Mouse (Mus musculus): ENCODE measurements at regions not wholly inside any gene's neighbourhood (a gene's known extent, or its start where the extent isn't known, plus 50 kb on each side); places are given as distances from the start of the nearest gene placed in this dataset.

DNA sequence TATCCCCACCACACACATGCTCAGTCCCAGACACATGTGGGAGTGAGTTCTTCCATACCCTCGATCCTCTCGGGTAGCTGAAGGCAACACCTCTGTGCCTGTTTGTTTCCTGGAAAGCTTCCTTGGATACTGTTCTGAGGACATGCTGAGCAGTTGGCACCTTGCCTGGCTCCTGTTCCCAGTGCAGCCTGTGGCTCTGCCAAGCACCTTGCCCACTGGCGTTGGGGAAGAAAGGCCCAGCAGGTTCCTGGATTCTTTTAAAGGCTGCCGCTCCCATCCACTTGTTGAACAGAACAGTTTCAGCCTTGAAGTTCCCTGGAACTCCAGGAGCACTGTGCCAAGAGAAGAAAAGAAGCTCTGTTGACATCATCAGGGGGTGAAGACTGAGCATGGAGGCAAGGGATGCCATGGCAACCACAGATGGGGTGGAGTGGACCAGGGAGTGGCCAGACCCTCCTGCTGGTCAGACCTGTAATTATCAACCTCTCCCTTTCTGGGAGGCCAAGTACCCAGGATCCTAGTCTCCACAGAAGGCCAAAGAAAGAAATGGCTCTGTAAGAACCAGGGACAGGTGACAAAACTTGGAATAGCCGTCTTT is 145.5 kb downstream of the Ptpn20 start:
- TF ChIP-seq CTCF (IDR thresholded peaks at IDR 0.05; ENCODE audit: low read depth, low read length) (no peak), TAL1 (conservative IDR thresholded peaks at IDR 0.05; ENCODE audit: low read depth, low read length) (no peak), POLR2AphosphoS5 (IDR thresholded peaks at IDR 0.05; ENCODE audit: insufficient replicate concordance, low read depth, low read length) (no peak), GATA1 (IDR thresholded peaks at IDR 0.05; ENCODE audit: borderline replicate concordance, low read length) (no peak)

Data from G1E (cell line).